Mouse (Mus musculus) heart, postnatal 36 days (tissue): Measurements from ENCODE around the gene Gas6. TPM values are rescaled to one million over a fixed set of nuclear protein-coding genes. Genes with fewer than 3 reads are reported as not detected.

Experiments
- DNase-seq, 2 experiments: peaks; one replicate each; pipeline ENCODE4 v3.0.0; 2021 to 2022
- intact Hi-C: fragments of 180-260 bp; cut with DNase I; formaldehyde crosslinking; loops from one replicate; pipeline ENCODE4 v1.15.1; 2025
- total RNA-seq, 2 experiments: library from RNA; stranded (reverse); gene quantifications; 2 replicates each; pipeline ENCODE4 v1.2.3; 2021

Gene Gas6
- 100 to 1,000 TPM; 117 to 135 TPM for total RNA-seq

GRCm38 (mm10) chr8:13493858-13494631 lies at the start of gene Gas6:
TSS of gene Gas6 (minus strand) at chr8:13494490.
- intact Hi-C loops = loop anchor here (1.0 to 5.0 kb wide), 3 partner anchors 36 to 188 kb away; no protein-coding TSS in a partner anchor
- DNase-seq = peak; percentile 68 to 76

- DNase-seq = no peak
- intact Hi-C loops = no loop called here
Observed at GRCm38 (mm10) chr8:13541526-13541925, 47.2 kb upstream of the Gas6 start.

GRCm38 (mm10) chr8:13540122-13540521 lies 45.8 kb upstream of the Gas6 start:
- no peak for DNase-seq
- intact Hi-C loops = no loop called here

- peak; percentile 58 to 68 for DNase-seq
- intact Hi-C loops = no loop called here
Observed at GRCm38 (mm10) chr8:13538821-13539220, 44.5 kb upstream of the Gas6 start.

GRCm38 (mm10) chr8:13537102-13537501 lies 42.8 kb upstream of the Gas6 start:
- DNase-seq = no peak
- intact Hi-C loops = no loop called here

GRCm38 (mm10) chr8:13533123-13533522 lies 38.8 kb upstream of the Gas6 start:
- intact Hi-C loops = loop anchor here (5.0 kb wide), 1 partner anchor 121 kb away; no protein-coding TSS in a partner anchor
- no peak for DNase-seq

GRCm38 (mm10) chr8:13531602-13532171 lies 37.4 kb upstream of the Gas6 start:
- DNase-seq = no peak
- intact Hi-C loops = loop anchor here (5.0 kb wide), 1 partner anchor 119 kb away; no protein-coding TSS in a partner anchor

GRCm38 (mm10) chr8:13530941-13531340 lies 36.7 kb upstream of the Gas6 start:
- DNase-seq = peak; percentile 88 to 89
- intact Hi-C loops = loop anchor here (1.0 to 5.0 kb wide), 3 partner anchors 17 to 119 kb away; no protein-coding TSS in a partner anchor

GRCm38 (mm10) chr8:13530401-13530800 lies 36.1 kb upstream of the Gas6 start:
- intact Hi-C loops = loop anchor here (1.0 to 5.0 kb wide), 3 partner anchors 18 to 118 kb away; no protein-coding TSS in a partner anchor
- DNase-seq = peak in 1 of 2 experiments; percentile 24

- DNase-seq = peak; percentile 88 to 90
- intact Hi-C loops = loop anchor here (1.0 to 5.0 kb wide), 3 partner anchors 18 to 118 kb away; no protein-coding TSS in a partner anchor
Observed at GRCm38 (mm10) chr8:13529891-13530316, 35.6 kb upstream of the Gas6 start.

GRCm38 (mm10) chr8:13529011-13529840 lies 34.9 kb upstream of the Gas6 start:
- DNase-seq = no peak
- intact Hi-C loops = no loop called here

- intact Hi-C loops = no loop called here
- DNase-seq = no peak
Observed at GRCm38 (mm10) chr8:13521392-13521791, 27.1 kb upstream of the Gas6 start.

GRCm38 (mm10) chr8:13520349-13520748 lies 26.1 kb upstream of the Gas6 start:
- no peak for DNase-seq
- intact Hi-C loops = no loop called here

GRCm38 (mm10) chr8:13519503-13519902 lies 25.2 kb upstream of the Gas6 start:
- DNase-seq = no peak
- intact Hi-C loops = no loop called here

- DNase-seq = no peak
- intact Hi-C loops = no loop called here
Observed at GRCm38 (mm10) chr8:13517284-13517781, 23.0 kb upstream of the Gas6 start.

- DNase-seq = no peak
- intact Hi-C loops = no loop called here
Observed at GRCm38 (mm10) chr8:13516728-13517127, 22.4 kb upstream of the Gas6 start.

- peak; percentile 68 to 71 for DNase-seq
- intact Hi-C loops = no loop called here
Observed at GRCm38 (mm10) chr8:13516011-13516442, 21.7 kb upstream of the Gas6 start.

GRCm38 (mm10) chr8:13513556-13514370 lies 19.5 kb upstream of the Gas6 start:
- intact Hi-C loops = no loop called here
- no peak for DNase-seq

- no peak for DNase-seq
- intact Hi-C loops = no loop called here
Observed at GRCm38 (mm10) chr8:13512677-13513076, 18.4 kb upstream of the Gas6 start.

- no peak for DNase-seq
- intact Hi-C loops = no loop called here
Observed at GRCm38 (mm10) chr8:13512016-13512415, 17.7 kb upstream of the Gas6 start.
